Mouse (Mus musculus) erythroblast, adult 5-6 weeks (primary cell): ENCODE data around the gene Wdr4. TPM values are rescaled to one million over a fixed set of nuclear protein-coding genes. Genes with fewer than 3 reads are reported as not detected.

Source experiments
- ATAC-seq: replicated peaks from 2 replicates; pipeline ENCODE4 v1.8.0; 2016; ENCODE audit warnings: moderate number of reproducible peaks, mild to moderate bottlenecking, moderate TSS enrichment, inconsistent platforms; ENCODE audit not compliant: poor library complexity, low FRiP score, severe bottlenecking
- total RNA-seq, 2 experiments: library from RNA; stranded (forward) in 1 of 2; stranded (reverse) in 1 of 2; fragments of 150-400 nt in 1 of 2; fragments of 200-764, 138-1000 nt in 1 of 2; gene quantifications; 2 replicates each; pipeline versions ENCODE4 v1.2.3 to v1.2.4; 2015 to 2017; ENCODE audit warnings: low replicate concordance in 2 of 2

Gene Wdr4
- total RNA-seq, 2 experiments from 2014 or later: 1.9 to 4.3 TPM

- no peak for ATAC-seq
Observed at GRCm38 (mm10) chr17:31452816-31453215, 67.0 kb downstream of the Wdr4 start.

- no peak for ATAC-seq
Observed at GRCm38 (mm10) chr17:31451179-31451708, 68.5 kb downstream of the Wdr4 start.

- no peak for ATAC-seq
Observed at GRCm38 (mm10) chr17:31450206-31450605, 69.6 kb downstream of the Wdr4 start.

GRCm38 (mm10) chr17:31448519-31448918 lies 71.3 kb downstream of the Wdr4 start:
- no peak for ATAC-seq

- no peak for ATAC-seq
Observed at GRCm38 (mm10) chr17:31447766-31448165, 72.0 kb downstream of the Wdr4 start.

GRCm38 (mm10) chr17:31445061-31445731 lies 74.6 kb downstream of the Wdr4 start:
- no peak for ATAC-seq

Other genes starting within 250 kb of the Wdr4 start
- gene Rsph1, start 242.6 kb downstream of the Wdr4 start, total RNA-seq (2015; ENCODE audit: low replicate concordance): not detected in 2 replicates
- not detected in 2 replicates for gene Rsph1, start 242.6 kb downstream of the Wdr4 start, total RNA-seq (2017; ENCODE audit: low replicate concordance)
- gene Slc37a1, start 233.2 kb downstream of the Wdr4 start, total RNA-seq (2015; ENCODE audit: low replicate concordance): 0.58 and 2.7 TPM in 2 replicates
- 1.1 and 7.0 TPM in 2 replicates for gene Slc37a1, start 233.2 kb downstream of the Wdr4 start, total RNA-seq (2017; ENCODE audit: low replicate concordance)
- gene Pde9a, start 133.8 kb downstream of the Wdr4 start, total RNA-seq (2015; ENCODE audit: low replicate concordance): not detected in 2 replicates
- gene Pde9a, start 133.8 kb downstream of the Wdr4 start, total RNA-seq (2017; ENCODE audit: low replicate concordance): not detected in 2 replicates
- 35.9 and 40.1 TPM in 2 replicates for gene Ndufv3, start 135 bp upstream of the Wdr4 start, total RNA-seq (2015; ENCODE audit: low replicate concordance)
- gene Ndufv3, start 135 bp upstream of the Wdr4 start, total RNA-seq (2017; ENCODE audit: low replicate concordance): 41.1 and 65.8 TPM in 2 replicates
- gene Pknox1, start 44.8 kb upstream of the Wdr4 start, total RNA-seq (2015; ENCODE audit: low replicate concordance): 8.5 and 8.6 TPM in 2 replicates
- gene Pknox1, start 44.8 kb upstream of the Wdr4 start, total RNA-seq (2017; ENCODE audit: low replicate concordance): 6.9 and 15.9 TPM in 2 replicates
- not detected in 2 replicates for gene Cbs, start 117.3 kb upstream of the Wdr4 start, total RNA-seq (2015; ENCODE audit: low replicate concordance)
- gene Cbs, start 117.3 kb upstream of the Wdr4 start, total RNA-seq (2017; ENCODE audit: low replicate concordance): not detected in 2 replicates
- 13.0 and 21.9 TPM in 2 replicates for gene U2af1, start 138.9 kb upstream of the Wdr4 start, total RNA-seq (2015; ENCODE audit: low replicate concordance)
- gene U2af1, start 138.9 kb upstream of the Wdr4 start, total RNA-seq (2017; ENCODE audit: low replicate concordance): 69.0 and 110 TPM in 2 replicates
- not detected in 2 replicates for gene Cryaa, start 157.8 kb upstream of the Wdr4 start, total RNA-seq (2015; ENCODE audit: low replicate concordance)
- not detected in 2 replicates for gene Cryaa, start 157.8 kb upstream of the Wdr4 start, total RNA-seq (2017; ENCODE audit: low replicate concordance)